Mouse (Mus musculus) macrophage (primary cell): ENCODE data around the gene Clstn3. TPM values are rescaled to one million over a fixed set of nuclear protein-coding genes. Genes with fewer than 3 reads are reported as not detected.
"Not testable (repeated sequence)": the region's sequence is repeated elsewhere in the genome, so short reads cannot be mapped to it uniquely, and the experiment has no call there.

Experiments
- H3K27ac ChIP-seq: fragments of 350-480 bp; formaldehyde crosslinking; 2 replicates; pipeline ENCODE4 v1.9.0; 2021
- H3K36me3 ChIP-seq: fragments of 350-480 bp; formaldehyde crosslinking; 2 replicates; pipeline ENCODE4 v1.9.0; 2021; ENCODE audit errors: inconsistent target
- H3K4me3 ChIP-seq: fragments of 350-480 bp; formaldehyde crosslinking; 2 replicates; pipeline ENCODE4 v1.9.0; 2021; ENCODE audit errors: inconsistent target
- H3K79me2 ChIP-seq: fragments of 350-480 bp; formaldehyde crosslinking; 2 replicates; pipeline ENCODE4 v1.9.0; 2021; ENCODE audit errors: inconsistent target
- WGBS: methylation state at CpG from one replicate; pipeline ENCODE4 v1.1.7; 2026; ENCODE audit warnings: inconsistent platforms; ENCODE audit not compliant: missing documents; 5-methylcytosine and 5-hydroxymethylcytosine counted together
- polyA plus RNA-seq: library from polyadenylated mRNA; stranded (reverse); fragments of 250-400 nt; gene quantifications from 3 replicates; pipeline ENCODE4 v1.2.4, GENCODE M21; 2018; ENCODE audit warnings: inconsistent platforms
- total RNA-seq, 78 experiments: library from RNA; depleted of rRNA; stranded (reverse); fragments of 250-400 nt; gene quantifications; 1 replicate in 9 of 78; 2 replicates in 24 of 78; 3 replicates in 43 of 78; 4 replicates in 2 of 78; pipeline ENCODE4 v1.2.4; 2018; ENCODE audit warnings: inconsistent platforms in 56 of 78

Gene Clstn3
- total RNA-seq (2018; cell fraction: chromatin; rRNA removed), result not detected
- under 1 TPM in 19 of 26 experiments, not detected in 7; 0.05 to 0.60 (median 0.26) TPM for total RNA-seq (2018; cell fraction: cytosol; rRNA removed)
- total RNA-seq (2018; cell fraction: nucleus; rRNA removed), result under 1 TPM in 1 of 26 experiments, not detected in 25; 0.21 TPM
- 0.08 to 0.34 TPM in 2 of 3 replicates, not detected in the other for polyA plus RNA-seq

DNA sequence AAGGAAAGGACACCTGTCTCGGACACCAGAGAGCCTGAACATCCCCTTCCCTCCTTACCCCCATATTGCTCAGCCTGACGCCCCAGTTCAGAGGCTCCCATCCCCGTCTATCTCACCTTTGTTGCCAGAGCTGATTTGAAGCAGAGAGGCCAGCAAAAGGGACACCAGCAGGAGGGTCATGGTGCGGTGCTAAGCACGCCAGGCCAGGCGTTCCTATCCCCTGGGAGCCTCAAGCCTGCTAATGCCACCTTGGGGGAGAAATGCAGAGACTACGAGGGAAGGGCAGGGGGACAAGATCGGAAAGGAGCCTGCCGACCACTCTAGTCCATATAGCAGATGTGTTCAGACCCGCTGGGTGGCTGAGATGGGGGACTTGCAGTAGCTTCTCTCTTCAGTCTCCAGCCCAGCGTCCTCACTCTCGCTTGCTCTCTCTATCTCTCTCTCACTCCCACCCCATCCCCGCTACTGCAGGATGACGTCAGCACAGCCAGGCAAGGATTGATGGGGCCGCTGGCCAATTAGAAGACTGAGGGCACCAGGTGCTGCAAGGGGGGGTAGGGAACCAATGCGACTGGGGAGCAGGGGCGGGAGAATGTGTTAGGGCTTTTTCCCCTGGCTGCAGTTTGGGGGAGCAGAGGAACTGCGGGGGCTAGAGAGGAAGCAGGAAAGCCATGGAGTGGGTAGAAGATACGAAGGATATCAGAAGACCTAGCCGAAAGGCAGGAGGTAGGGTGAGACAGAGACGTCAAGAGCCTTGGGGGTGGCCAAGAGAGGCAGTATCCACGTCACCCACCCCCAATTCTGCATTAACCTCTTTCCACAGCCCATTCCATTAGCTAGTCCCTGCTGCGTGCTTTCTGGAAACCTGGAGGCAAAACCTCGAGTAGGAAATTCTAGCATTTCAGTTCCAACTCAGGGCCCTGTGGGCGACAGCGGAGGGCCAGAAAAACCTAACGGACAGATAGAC, at the start of gene Clstn3:
TSS of gene Clstn3 (minus strand) at position 490 of the 967 bp plus-strand sequence.
- Histone ChIP-seq H3K36me3 (no peaks in the 10 kb centered on the region), H3K79me2 (no peaks in the 10 kb centered on the region), H3K27ac (no peak within 1 kb of the TSS), H3K4me3 (no peak within 1 kb of the TSS)
- WGBS, result 18% methylated on average over 27 of the region's 27 CpGs

DNA sequence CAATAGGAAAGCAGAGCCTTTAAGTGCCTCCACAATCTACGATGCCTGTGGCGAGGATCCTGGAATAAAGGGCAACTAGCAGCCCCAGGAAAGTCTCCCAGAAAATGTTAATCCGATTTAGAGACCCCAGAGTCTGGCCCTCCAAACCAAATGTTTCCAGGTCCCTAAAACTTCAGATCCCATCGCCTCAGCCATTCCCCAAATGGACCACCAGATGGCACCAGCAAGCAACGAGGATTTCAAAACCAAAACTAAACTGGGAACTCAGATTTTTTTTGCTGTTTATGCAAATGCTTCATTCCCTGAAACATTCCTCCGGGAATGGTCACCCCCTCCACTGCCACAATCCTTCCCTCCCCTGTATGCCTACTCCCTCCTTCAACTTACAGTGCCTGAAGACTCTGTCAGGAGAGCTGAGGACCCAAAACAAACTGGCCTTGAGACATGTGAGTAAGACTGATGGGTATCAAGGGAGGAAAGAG, 47.8 kb upstream of the Clstn3 start, which contains the start of gene C1ra:
TSS of gene C1ra (plus strand) at position 51 of the 482 bp plus-strand sequence.
- Histone ChIP-seq H3K4me3 (peak within 1 kb of the TSS; percentile 17; the same call in 1 of the 2 replicates), H3K36me3 (no peaks in the 10 kb centered on the region), H3K27ac (no peak within 1 kb of the TSS), H3K79me2 (no peaks in the 10 kb centered on the region)
- WGBS, result 4% methylated on average over 6 of the region's 6 CpGs

DNA sequence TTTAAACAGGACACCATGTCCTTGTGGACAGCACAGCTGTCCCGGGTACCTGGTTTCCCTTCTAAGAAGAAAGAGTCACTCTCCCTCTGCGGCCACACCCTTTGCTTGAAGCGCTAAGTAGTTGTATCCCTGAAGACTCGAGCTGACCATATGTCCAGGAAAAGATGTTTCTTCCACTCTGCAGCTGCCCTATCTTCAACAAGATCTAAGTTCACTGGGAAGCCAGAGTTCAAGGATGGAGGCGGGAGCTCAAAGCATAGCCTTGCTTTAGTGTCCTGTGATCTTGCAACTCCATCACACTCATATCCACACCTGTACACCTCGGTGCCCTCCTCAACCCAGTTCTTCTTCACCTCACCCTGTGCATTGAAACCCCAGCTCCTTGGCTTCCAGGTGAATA, 47.3 kb upstream of the Clstn3 start:
- H3K4me3 ChIP-seq, result no peak overlapping the region

DNA sequence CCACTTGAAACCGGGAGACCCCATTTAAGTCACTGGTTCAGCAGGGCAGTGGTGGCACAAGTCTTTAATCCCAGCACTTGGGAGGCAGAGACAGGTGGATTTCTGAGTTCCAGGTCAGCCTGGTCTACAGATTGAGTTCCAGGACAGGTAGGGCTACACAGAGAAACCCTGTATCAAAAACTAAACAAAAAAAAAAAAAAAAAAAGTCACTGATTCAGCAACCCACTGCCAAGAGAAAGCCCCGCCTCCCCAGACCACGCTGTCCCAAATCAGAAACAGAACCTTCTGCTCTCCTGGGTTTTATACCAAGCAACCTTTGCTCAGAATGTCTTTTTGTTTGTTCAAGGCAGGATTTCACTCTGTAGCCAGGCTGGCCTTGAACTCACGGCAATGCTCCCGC, 44.6 kb upstream of the Clstn3 start:
- not testable (repeated sequence) for H3K36me3 ChIP-seq, H3K4me3 ChIP-seq, H3K27ac ChIP-seq, H3K79me2 ChIP-seq
- 100% methylated on average over 1 of the region's 5 CpGs for WGBS

More for the DNA sequence above, 47.3 kb upstream of the Clstn3 start:
- Histone ChIP-seq H3K27ac (no peak overlapping the region), H3K36me3 (no peaks in the 10 kb centered on the region), H3K79me2 (no peaks in the 10 kb centered on the region)
- WGBS, result 63% methylated on average over 6 of the region's 6 CpGs

- Histone ChIP-seq H3K27ac (no peak overlapping the region), H3K4me3 (no peak overlapping the region), H3K79me2 (no peaks in the 10 kb centered on the region), H3K36me3 (no peaks in the 10 kb centered on the region)
- WGBS, result 39% methylated on average over 9 of the region's 10 CpGs
Observed at GRCm38 (mm10) chr6:124508292-124508691, 43.7 kb upstream of the Clstn3 start.

DNA sequence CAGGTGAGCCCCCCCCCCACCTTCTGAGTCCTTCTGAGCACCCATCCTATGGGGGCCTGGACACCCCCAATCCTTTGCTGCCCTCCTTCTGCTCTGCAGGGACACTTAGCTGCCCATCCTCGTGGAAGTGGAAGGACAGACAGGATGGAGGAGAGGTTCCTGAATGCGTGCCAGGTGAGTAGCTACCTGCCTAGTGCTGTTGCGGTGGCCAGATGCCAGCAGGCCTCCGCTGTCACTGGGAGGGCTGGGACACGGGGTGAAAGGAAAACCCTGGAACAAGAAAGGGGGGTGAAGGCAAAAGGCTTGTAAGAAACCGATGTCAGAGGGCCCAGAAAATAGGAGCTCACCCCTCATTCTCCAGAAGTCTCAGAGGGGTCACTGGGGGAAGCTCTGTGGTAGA, 42.4 kb upstream of the Clstn3 start:
- Histone ChIP-seq H3K79me2 (no peaks in the 10 kb centered on the region), H3K4me3 (no peak overlapping the region), H3K27ac (no peak overlapping the region), H3K36me3 (no peaks in the 10 kb centered on the region)
- WGBS, result 89% methylated on average over 6 of the region's 6 CpGs

- Histone ChIP-seq H3K79me2 (no peaks in the 10 kb centered on the region), H3K4me3 (no peak overlapping the region), H3K36me3 (no peaks in the 10 kb centered on the region), H3K27ac (peak overlapping the region; percentile 13; the same call in 1 of the 2 replicates)
- WGBS, result 4% methylated on average over 4 of the region's 4 CpGs
Observed at GRCm38 (mm10) chr6:124505028-124505427, 40.4 kb upstream of the Clstn3 start.

GRCm38 (mm10) chr6:124502021-124502420, 37.4 kb upstream of the Clstn3 start:
- H3K36me3 ChIP-seq, result no peaks in the 10 kb centered on the region
- H3K79me2 ChIP-seq, result no peaks in the 10 kb centered on the region
- WGBS, result 94% methylated on average over 5 of the region's 5 CpGs
- no peak overlapping the region for H3K4me3 ChIP-seq
- H3K27ac ChIP-seq, result no peak overlapping the region

DNA sequence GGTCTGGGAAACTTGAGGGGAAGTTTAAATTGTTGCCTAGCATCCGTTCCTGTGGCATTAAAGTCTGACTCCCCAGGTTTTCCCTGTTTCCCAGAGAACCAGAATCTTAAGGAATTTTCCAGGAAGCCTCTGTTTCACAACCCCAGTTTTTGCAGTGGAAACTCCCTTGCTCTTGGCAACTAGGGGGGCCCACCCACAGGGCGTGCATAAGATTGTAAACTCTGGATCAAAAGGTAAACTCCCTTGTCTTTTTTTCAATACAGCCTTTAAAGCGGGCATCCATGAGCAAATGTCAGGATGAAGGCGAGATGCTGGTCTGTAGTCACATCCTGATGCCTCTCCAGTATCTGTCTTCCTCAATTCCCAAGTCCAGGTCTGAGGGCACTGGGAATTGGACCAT, 36.9 kb upstream of the Clstn3 start:
- Histone ChIP-seq H3K27ac (no peak overlapping the region), H3K79me2 (no peaks in the 10 kb centered on the region), H3K36me3 (no peaks in the 10 kb centered on the region), H3K4me3 (no peak overlapping the region)
- 94% methylated on average over 4 of the region's 4 CpGs for WGBS

- Histone ChIP-seq H3K27ac (no peak overlapping the region), H3K4me3 (no peak overlapping the region), H3K36me3 (no peaks in the 10 kb centered on the region), H3K79me2 (no peaks in the 10 kb centered on the region)
- WGBS, result 91% methylated on average over 10 of the region's 10 CpGs
Observed at GRCm38 (mm10) chr6:124499914-124500566, 35.4 kb upstream of the Clstn3 start.

DNA sequence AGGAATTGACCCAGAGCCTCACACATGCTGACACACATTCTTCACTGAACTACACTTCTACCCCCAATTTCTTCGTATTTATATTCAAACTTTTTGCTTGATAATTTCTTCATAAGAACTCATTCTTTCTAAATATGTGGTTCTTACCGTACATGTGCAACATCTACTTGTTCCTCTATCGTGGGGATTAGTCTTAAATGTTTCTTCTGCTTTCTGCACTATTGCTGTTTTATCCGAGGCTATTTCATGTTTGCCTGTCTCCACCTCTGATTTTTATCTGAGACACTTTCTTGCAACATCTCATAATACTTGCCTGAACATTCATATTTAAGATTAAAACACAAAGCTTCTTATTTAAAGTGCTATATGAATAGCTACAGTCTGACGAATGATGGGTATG, 31.5 kb upstream of the Clstn3 start:
- Histone ChIP-seq H3K36me3 (no peaks in the 10 kb centered on the region), H3K79me2 (no peaks in the 10 kb centered on the region), H3K4me3 (no peak overlapping the region), H3K27ac (no peak overlapping the region)
- 15% methylated on average over 5 of the region's 5 CpGs for WGBS

- 89% methylated on average over 5 of the region's 5 CpGs for WGBS
- Histone ChIP-seq H3K27ac (no peak overlapping the region), H3K36me3 (no peaks in the 10 kb centered on the region), H3K4me3 (no peak overlapping the region), H3K79me2 (no peaks in the 10 kb centered on the region)
Observed at GRCm38 (mm10) chr6:124493886-124494285, 29.3 kb upstream of the Clstn3 start.

GRCm38 (mm10) chr6:124492842-124493561, 28.4 kb upstream of the Clstn3 start, which contains the start of gene C1rl:
Gene C1rl, plus strand, starts transcription at chr6:124493113.
- Histone ChIP-seq H3K36me3 (no peaks in the 10 kb centered on the region), H3K79me2 (no peaks in the 10 kb centered on the region), H3K27ac (peak within 1 kb of the TSS; percentile 22; the same call in 1 of the 2 replicates), H3K4me3 (no peak within 1 kb of the TSS)
- 21% methylated on average over 2 of the region's 4 CpGs for WGBS

DNA sequence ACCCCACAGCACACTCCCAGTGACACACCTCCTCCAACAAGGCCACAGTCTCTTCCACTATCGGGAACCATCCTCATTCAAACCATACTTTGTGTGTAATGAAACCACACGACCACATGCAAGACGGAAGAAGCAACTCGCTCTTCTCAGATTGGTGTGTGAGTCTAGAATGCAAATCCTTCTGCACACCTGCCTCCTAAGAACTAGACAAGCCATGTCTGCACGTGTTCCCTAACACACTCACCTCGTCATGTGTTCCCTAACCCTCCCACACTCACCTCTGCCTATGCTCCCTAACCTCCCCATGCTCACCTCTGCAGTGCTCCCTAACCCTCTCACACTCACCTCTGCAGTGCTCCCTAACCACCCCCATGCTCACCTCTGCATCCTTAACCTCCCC, 26.8 kb upstream of the Clstn3 start:
- H3K79me2 ChIP-seq, result no peaks in the 10 kb centered on the region
- H3K27ac ChIP-seq, result no peak overlapping the region
- 52% methylated on average over 6 of the region's 6 CpGs for WGBS
- no peak overlapping the region for H3K4me3 ChIP-seq
- H3K36me3 ChIP-seq, result no peaks in the 10 kb centered on the region
